Comparison of ENCODE assay signal across 8 mouse cellular contexts in genomic region chr9:21798345-21799009, GRCm38 (mm10). TPM values are rescaled to one million over a fixed set of nuclear protein-coding genes. Genes with fewer than 3 reads are reported as not detected.
DNase-seq lines count a peak whose midpoint lies in the region; ATAC-seq and TF ChIP-seq lines count a peak whose summit lies in the region.

TSS of gene Kank2 (minus strand) at chr9:21798744.

- H3K27me3 ChIP-seq in hindbrain, embryonic 14.5 days (ENCODE audit: control insufficient read depth, insufficient read depth, low read length), result no peaks in the 10 kb centered on the region

- intact Hi-C loops in left cerebral cortex, adult 2 months (cut with DNase I), result no loop called here

- WGBS in hindbrain, embryonic 14.5 days, result under 1% methylated on average over 49 of the region's 52 CpGs

- peak within 1 kb of the TSS; percentile 66 for H3K27ac ChIP-seq in hindbrain, embryonic 14.5 days
- peak within 1 kb of the TSS; percentile 87 for H3K27ac ChIP-seq in left cerebral cortex, adult 2 months

- peak within 1 kb of the TSS; percentile 85 for H3K4me2 ChIP-seq in hindbrain, embryonic 14.5 days (replicated peaks)

- no peaks in the 10 kb centered on the region for H3K9me3 ChIP-seq in hindbrain, embryonic 14.5 days (ENCODE audit: control insufficient read depth, low read length)

- peak within 1 kb of the TSS; percentile 66 for H3K4me3 ChIP-seq in hindbrain, embryonic 14.5 days (replicated peaks; ENCODE audit: low read length)
- H3K4me3 ChIP-seq in left cerebral cortex, adult 2 months, result peak within 1 kb of the TSS; percentile 83

- no peak for TF ChIP-seq CTCF in left cerebral cortex, adult 2 months (IDR thresholded peaks at IDR 0.05)

- no peaks in the 10 kb centered on the region for H3K36me3 ChIP-seq in hindbrain, embryonic 14.5 days (replicated peaks; ENCODE audit: control insufficient read depth, insufficient read depth)

- DNase-seq in T-cell, adult 2 months (ENCODE audit: low spot score), result peak; percentile 54
- DNase-seq in cerebellum, postnatal 25 days, result peak; percentile 76 to 84
- DNase-seq in frontal cortex, postnatal 36 days (ENCODE audit: low spot score in 2 of 2), result peak; percentile 60 to 73
- DNase-seq in hindbrain, embryonic 14.5 days (ENCODE audit: low spot score), result peak; percentile 71
- DNase-seq in left cerebral cortex, adult 2 months (ENCODE audit: extremely low spot score in 1 of 2, low spot score in 2 of 2), result peak; percentile 67 to 69
- DNase-seq in right cerebral cortex, postnatal 10 days (ENCODE audit: low spot score in 2 of 2), result peak; percentile 59 to 74
- DNase-seq in urinary bladder, postnatal 36 days (ENCODE audit: low spot score in 2 of 2), result peak; percentile 88 to 91

- ATAC-seq in hindbrain, embryonic 14.5 days (ENCODE audit: low FRiP score), result peak; percentile 79
- ATAC-seq in megakaryocyte, adult 5-6 weeks (ENCODE audit: poor library complexity, severe bottlenecking), result peak; percentile 83

- H3K9ac ChIP-seq in hindbrain, embryonic 14.5 days, result peak within 1 kb of the TSS; percentile 64

- 0 out of 2 replicates have a peak, but pooled peaks cover 4% of the 10 kb centered on the region for H3K4me1 ChIP-seq in hindbrain, embryonic 14.5 days (replicated peaks; ENCODE audit: control insufficient read depth, insufficient read depth, low read length)

RNA-seq across cellular contexts. Expression of gene Kank2, which starts in this region (rescaled TPM):
- polyA plus RNA-seq in hindbrain, embryonic 14.5 days (2014; fragmentation: Nextera tagmentation; extraction: Ambion mirVana), result 3.0 and 3.3 TPM in 2 replicates
- 1 to 10 TPM; 8.5 to 8.8 TPM for total RNA-seq in left cerebral cortex, adult 2 months (2021)
- total RNA-seq in megakaryocyte, adult 5-6 weeks (2015), result 0.73 and 1.2 TPM in 2 replicates
- 0.49 and 1.1 TPM in 2 replicates for total RNA-seq in megakaryocyte, adult 5-6 weeks (2017)

Comparison
In these comparisons a context has a peak if more than half of its experiments do, and no peak if none do; other contexts are left out.
1. Peak in every context shown above with its lines: DNase-seq, ATAC-seq, H3K4me3 ChIP-seq and H3K27ac ChIP-seq.
2. RNA of gene Kank2 (total RNA-seq): 8.5 to 8.8 TPM in left cerebral cortex, adult 2 months; 0.49 to 1.2 TPM in megakaryocyte, adult 5-6 weeks; every median in the first group is over 4 times any median in the second.